Mouse (Mus musculus) adrenal gland, adult 18-20 months (tissue): ENCODE measurements around the gene Epb41l3. TPM values are rescaled to one million over a fixed set of nuclear protein-coding genes. Genes with fewer than 3 reads are reported as not detected.

Experiments
- DNase-seq, 2 experiments: peaks; one replicate each; pipeline ENCODE4 v3.0.0; 2021 to 2022; ENCODE audit warnings: low spot score in 2 of 2
- total RNA-seq, 2 experiments: library from RNA; stranded (reverse); gene quantifications; 1 replicate in 1 of 2; 2 replicates in 1 of 2; pipeline ENCODE4 v1.2.3; 2021

The Epb41l3 gene
- total RNA-seq, 2 experiments from 2014 or later: 16.2 to 24.2 TPM

- no peak for DNase-seq
Observed at GRCm38 (mm10) chr17:69180905-69181559, 105.5 kb downstream of the Epb41l3 start.

GRCm38 (mm10) chr17:69181560-69182316 is 106.3 kb downstream of the Epb41l3 start:
- no peak for DNase-seq

- no peak for DNase-seq
Observed at GRCm38 (mm10) chr17:69187794-69188193, 112.3 kb downstream of the Epb41l3 start.

GRCm38 (mm10) chr17:69192863-69193493 is 117.5 kb downstream of the Epb41l3 start:
- no peak for DNase-seq

GRCm38 (mm10) chr17:69194599-69194998 is 119.1 kb downstream of the Epb41l3 start:
- no peak for DNase-seq

GRCm38 (mm10) chr17:69195758-69196157 is 120.3 kb downstream of the Epb41l3 start:
- no peak for DNase-seq

GRCm38 (mm10) chr17:69196656-69197055 is 121.2 kb downstream of the Epb41l3 start:
- DNase-seq: no peak

GRCm38 (mm10) chr17:69198805-69199204 is 123.3 kb downstream of the Epb41l3 start:
- no peak for DNase-seq

GRCm38 (mm10) chr17:69199827-69200226 is 124.3 kb downstream of the Epb41l3 start:
- DNase-seq: no peak

GRCm38 (mm10) chr17:69200936-69201335 is 125.5 kb downstream of the Epb41l3 start:
- no peak for DNase-seq

GRCm38 (mm10) chr17:69205282-69205999 is 130.0 kb downstream of the Epb41l3 start:
- DNase-seq: no peak

- no peak for DNase-seq
Observed at GRCm38 (mm10) chr17:69207562-69208312, 132.3 kb downstream of the Epb41l3 start.

- no peak for DNase-seq
Observed at GRCm38 (mm10) chr17:69211065-69211464, 135.6 kb downstream of the Epb41l3 start.

GRCm38 (mm10) chr17:69216120-69216519 is 140.6 kb downstream of the Epb41l3 start:
- no peak for DNase-seq

GRCm38 (mm10) chr17:69220849-69221248 is 145.4 kb downstream of the Epb41l3 start:
- DNase-seq: no peak

- no peak for DNase-seq
Observed at GRCm38 (mm10) chr17:69221377-69221776, 145.9 kb downstream of the Epb41l3 start.

- DNase-seq: no peak
Observed at GRCm38 (mm10) chr17:69221966-69222692, 146.6 kb downstream of the Epb41l3 start.

GRCm38 (mm10) chr17:69225996-69226395 is 150.5 kb downstream of the Epb41l3 start:
- DNase-seq: no peak

GRCm38 (mm10) chr17:69227426-69228014 is 152.0 kb downstream of the Epb41l3 start:
- DNase-seq: no peak

- no peak for DNase-seq
Observed at GRCm38 (mm10) chr17:69229451-69229850, 154.0 kb downstream of the Epb41l3 start.
